Mouse (Mus musculus): Measurements from ENCODE around the gene Prmt7. TPM values are rescaled to one million over a fixed set of nuclear protein-coding genes. Genes with fewer than 3 reads are reported as not detected.

The Prmt7 gene
- total and polyA plus RNA-seq, 3 experiments: 48.4 to 87.3 (median 69.5) TPM

DNA sequence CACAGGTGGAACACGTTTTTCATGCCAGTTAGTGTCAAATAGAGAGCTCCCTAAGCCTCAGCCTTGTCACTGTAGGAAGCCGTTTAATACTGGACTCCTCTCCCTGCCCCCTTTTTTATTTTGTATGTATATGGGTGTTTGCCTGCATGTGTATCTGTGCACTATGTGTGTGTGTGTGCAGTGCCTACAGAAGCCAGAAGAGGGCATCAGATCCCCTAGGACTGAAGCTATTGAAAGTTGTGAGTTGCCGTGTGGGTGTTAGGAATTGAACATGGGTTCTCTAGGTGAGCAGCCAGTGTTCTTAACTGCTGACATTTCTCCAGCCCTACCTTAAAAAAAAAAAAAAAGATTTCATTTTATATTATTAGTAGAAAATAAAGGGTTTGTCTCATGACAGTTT is 89.0 kb downstream of the Prmt7 start (continued):
- TF ChIP-seq MAZ (IDR thresholded peaks at IDR 0.05; ENCODE audit: low read depth, low read length) (no peak), EP300 (IDR thresholded peaks at IDR 0.05; ENCODE audit: low read length) (no peak), SMC3 (IDR thresholded peaks at IDR 0.05; ENCODE audit: low read depth, low read length) (peak; percentile 15; the same call in 1 of the 2 replicates), ZC3H11A (IDR thresholded peaks at IDR 0.05; ENCODE audit: low read depth, low read length) (no peak), PAX5 (IDR thresholded peaks at IDR 0.05; ENCODE audit: low read length) (no peak), E2F4 (IDR thresholded peaks at IDR 0.05; ENCODE audit: insufficient replicate concordance, low read depth, low read length) (no peak)

DNA sequence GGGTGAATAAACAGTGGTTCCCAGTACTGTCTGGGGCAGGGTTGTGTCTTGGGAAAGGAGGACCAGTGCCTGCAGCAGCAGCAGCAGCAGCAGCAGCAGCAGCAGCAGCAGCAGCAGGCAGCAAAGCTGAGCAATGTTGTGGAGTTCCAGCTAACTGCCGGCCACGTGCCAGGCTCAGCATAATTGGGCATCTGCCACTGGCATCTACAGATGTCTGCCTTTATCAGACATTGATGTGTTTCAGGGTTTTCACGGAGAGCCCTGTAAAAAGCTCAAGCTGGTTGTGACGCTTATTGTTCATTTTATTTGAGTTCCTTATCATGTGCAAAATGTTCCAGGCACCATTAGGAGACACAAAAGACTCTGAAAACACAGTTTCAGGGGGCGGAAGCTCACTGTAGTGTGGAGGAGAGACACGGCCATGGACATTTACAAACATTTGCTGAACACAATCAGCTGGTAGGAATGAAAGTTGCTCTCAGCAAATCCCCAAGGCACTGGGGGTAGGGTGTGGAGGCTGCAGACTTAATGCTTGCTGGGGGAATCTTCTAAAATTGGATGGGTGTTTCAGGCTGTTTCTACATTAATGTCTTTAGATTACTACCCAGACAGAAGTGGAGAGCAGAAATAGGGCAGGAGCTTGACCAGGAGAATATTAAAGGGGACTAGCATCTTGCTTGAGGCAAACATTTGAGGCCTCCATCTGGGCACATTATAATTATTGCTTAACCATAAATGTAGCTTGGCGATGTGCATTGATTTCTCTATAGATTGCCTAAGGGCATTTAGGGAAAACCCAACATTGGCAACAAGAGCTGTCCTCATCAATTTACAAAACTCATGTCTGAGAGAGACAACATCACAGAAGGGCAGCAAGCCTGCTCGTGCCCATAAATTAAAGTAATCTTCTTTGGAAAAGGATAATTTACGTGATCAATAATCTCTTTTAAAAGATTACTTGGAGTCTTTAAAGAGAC is 90.3 kb downstream of the Prmt7 start:
- no peak overlapping the region for H3K27ac ChIP-seq (ENCODE audit: insufficient read depth, low read depth)
- dilution Hi-C loops (cut with MboI; ENCODE audit: extremely low pct_ligation_motif_present, extremely low pct_unique_long_range_greater_than_20kb, low sequenced_read_pairs) (no loop called here), in situ Hi-C loops (cut with MboI; ENCODE audit: low pct_ligation_motif_present, low pct_unique_long_range_greater_than_20kb, low sequenced_read_pairs) (no loop called here)
- no peak for TF ChIP-seq MAFK (IDR thresholded peaks at IDR 0.05; ENCODE audit: insufficient replicate concordance, low read length)
- no peak for TF ChIP-seq JUN (IDR thresholded peaks at IDR 0.05; ENCODE audit: insufficient read depth, low read depth, low read length)
- no peak for TF ChIP-seq NRF1 (IDR thresholded peaks at IDR 0.05; ENCODE audit: low read depth, low read length)
- TF ChIP-seq CTCF (conservative IDR thresholded peaks at IDR 0.05 in 1 of 2, IDR thresholded peaks at IDR 0.05 in 1 of 2; ENCODE audit: low read depth in 2 of 2, low read length in 2 of 2): no peak
- no peak for TF ChIP-seq CHD1 (IDR thresholded peaks at IDR 0.05; ENCODE audit: low read depth, low read length)
- no peak for TF ChIP-seq MAX (IDR thresholded peaks at IDR 0.05; ENCODE audit: low read length)
- TF ChIP-seq CHD2 (IDR thresholded peaks at IDR 0.05; ENCODE audit: low read length): no peak
- TF ChIP-seq RAD21 (IDR thresholded peaks at IDR 0.05; ENCODE audit: low read depth, low read length): no peak
- no peak for TF ChIP-seq BHLHE40 (IDR thresholded peaks at IDR 0.05; ENCODE audit: low read depth, low read length)
- TF ChIP-seq JUND (conservative IDR thresholded peaks at IDR 0.05; ENCODE audit: low read depth, low read length): no peak
- TF ChIP-seq ETS1 (conservative IDR thresholded peaks at IDR 0.05; ENCODE audit: low read depth, low read length): no peak
- no peak for TF ChIP-seq HCFC1 (IDR thresholded peaks at IDR 0.05; ENCODE audit: low read depth, low read length)
- TF ChIP-seq MYC (IDR thresholded peaks at IDR 0.05; ENCODE audit: low read depth, low read length): no peak
- TF ChIP-seq IRF4 (IDR thresholded peaks at IDR 0.05; ENCODE audit: low read depth, low read length): no peak
- no peak for TF ChIP-seq ZKSCAN1 (IDR thresholded peaks at IDR 0.05; ENCODE audit: borderline replicate concordance, low read depth, low read length)
- H3K9me3 ChIP-seq (replicated peaks; ENCODE audit: low read length): no peaks in the 10 kb centered on the region
- no peak overlapping the region for H3K4me3 ChIP-seq (replicated peaks in 1 of 3; ENCODE audit: low read depth in 2 of 3, low read length in 2 of 3, poor library complexity in 1 of 3)
- DNase-seq (ENCODE audit: extremely low read depth): no peak
- H3K9ac ChIP-seq (ENCODE audit: insufficient read depth, low read depth): no peak overlapping the region
- no peaks in the 10 kb centered on the region for H3K27me3 ChIP-seq (replicated peaks)
- no peaks in the 10 kb centered on the region for H3K79me2 ChIP-seq (replicated peaks; ENCODE audit: control insufficient read depth, extremely low read depth, insufficient read depth, poor library complexity, severe bottlenecking)
- H3K36me3 ChIP-seq (replicated peaks in 1 of 2; ENCODE audit: control insufficient read depth in 1 of 2, insufficient read depth in 1 of 2, low read length in 1 of 2): no peaks in the 10 kb centered on the region
- H3K4me1 ChIP-seq (ENCODE audit: control insufficient read depth in 1 of 2, insufficient read depth in 2 of 2): no peaks in the 10 kb centered on the region
- H3K4me2 ChIP-seq (ENCODE audit: insufficient read depth, low read depth, poor library complexity, severe bottlenecking): no peak overlapping the region

Other genes starting within 250 kb of the Prmt7 start
- 9.4 and 9.7 TPM in 2 replicates for gene Slc12a4, start 244.8 kb upstream of the Prmt7 start, total RNA-seq (2012; rRNA removed)
- gene Slc12a4, start 244.8 kb upstream of the Prmt7 start, total RNA-seq (2014; rRNA removed): 2.8 and 4.2 TPM in 2 replicates
- gene Slc12a4, start 244.8 kb upstream of the Prmt7 start, polyA plus RNA-seq (2012; ENCODE audit: insufficient read length, low read depth): 7.2 and 8.1 TPM in 2 replicates
- not detected in 2 replicates for gene Dpep3, start 231.5 kb upstream of the Prmt7 start, total RNA-seq (2012; rRNA removed)
- gene Dpep3, start 231.5 kb upstream of the Prmt7 start, total RNA-seq (2014; rRNA removed): not detected in 2 replicates
- not detected in 2 replicates for gene Dpep3, start 231.5 kb upstream of the Prmt7 start, polyA plus RNA-seq (2012; ENCODE audit: insufficient read length, low read depth)
- 20.9 and 23.2 TPM in 2 replicates for gene Dus2, start 219.6 kb upstream of the Prmt7 start, total RNA-seq (2012; rRNA removed)
- gene Dus2, start 219.6 kb upstream of the Prmt7 start, total RNA-seq (2014; rRNA removed): 20.7 and 23.6 TPM in 2 replicates
- gene Dus2, start 219.6 kb upstream of the Prmt7 start, polyA plus RNA-seq (2012; ENCODE audit: insufficient read length, low read depth): 27.2 and 27.7 TPM in 2 replicates
- not detected in 2 replicates for gene Dpep2nb, start 205.0 kb upstream of the Prmt7 start, total RNA-seq (2012; rRNA removed)
- gene Dpep2nb, start 205.0 kb upstream of the Prmt7 start, total RNA-seq (2014; rRNA removed): not detected in 2 replicates
- not detected in 2 replicates for gene Dpep2nb, start 205.0 kb upstream of the Prmt7 start, polyA plus RNA-seq (2012; ENCODE audit: insufficient read length, low read depth)
- gene Ddx28, start 199.1 kb upstream of the Prmt7 start, total RNA-seq (2012; rRNA removed): 19.8 and 23.3 TPM in 2 replicates
- 21.6 and 21.8 TPM in 2 replicates for gene Ddx28, start 199.1 kb upstream of the Prmt7 start, total RNA-seq (2014; rRNA removed)
- 15.5 and 16.3 TPM in 2 replicates for gene Ddx28, start 199.1 kb upstream of the Prmt7 start, polyA plus RNA-seq (2012; ENCODE audit: insufficient read length, low read depth)
- gene Nfatc3, start 152.1 kb upstream of the Prmt7 start, total RNA-seq (2012; rRNA removed): 25.5 and 29.0 TPM in 2 replicates
- gene Nfatc3, start 152.1 kb upstream of the Prmt7 start, total RNA-seq (2014; rRNA removed): 32.9 and 37.8 TPM in 2 replicates
- 73.5 and 96.3 TPM in 2 replicates for gene Nfatc3, start 152.1 kb upstream of the Prmt7 start, polyA plus RNA-seq (2012; ENCODE audit: insufficient read length, low read depth)
- gene Esrp2, start 74.0 kb upstream of the Prmt7 start, total RNA-seq (2012; rRNA removed): 0.21 and 0.30 TPM in 2 replicates
- gene Esrp2, start 74.0 kb upstream of the Prmt7 start, total RNA-seq (2014; rRNA removed): not detected in 2 replicates
- gene Esrp2, start 74.0 kb upstream of the Prmt7 start, polyA plus RNA-seq (2012; ENCODE audit: insufficient read length, low read depth): 0.24 and 0.37 TPM in 2 replicates
- 6.3 and 7.0 TPM in 2 replicates for gene Pla2g15, start 60.5 kb upstream of the Prmt7 start, total RNA-seq (2012; rRNA removed)
- gene Pla2g15, start 60.5 kb upstream of the Prmt7 start, total RNA-seq (2014; rRNA removed): 6.3 and 6.9 TPM in 2 replicates
- 7.0 and 8.0 TPM in 2 replicates for gene Pla2g15, start 60.5 kb upstream of the Prmt7 start, polyA plus RNA-seq (2012; ENCODE audit: insufficient read length, low read depth)
- gene Slc7a6, start 42.1 kb upstream of the Prmt7 start, total RNA-seq (2012; rRNA removed): 24.2 and 27.8 TPM in 2 replicates
- 29.5 and 32.6 TPM in 2 replicates for gene Slc7a6, start 42.1 kb upstream of the Prmt7 start, total RNA-seq (2014; rRNA removed)
- gene Slc7a6, start 42.1 kb upstream of the Prmt7 start, polyA plus RNA-seq (2012; ENCODE audit: insufficient read length, low read depth): 61.8 and 67.1 TPM in 2 replicates
- 38.7 and 44.1 TPM in 2 replicates for gene Slc7a6os, start within 50 bp of the Prmt7 start, total RNA-seq (2012; rRNA removed)
- 65.1 and 79.5 TPM in 2 replicates for gene Slc7a6os, start within 50 bp of the Prmt7 start, total RNA-seq (2014; rRNA removed)
- gene Slc7a6os, start within 50 bp of the Prmt7 start, polyA plus RNA-seq (2012; ENCODE audit: insufficient read length, low read depth): 60.0 and 62.5 TPM in 2 replicates
- 0.21 and 0.25 TPM in 2 replicates for gene Smpd3, start 127.1 kb downstream of the Prmt7 start, total RNA-seq (2012; rRNA removed)
- gene Smpd3, start 127.1 kb downstream of the Prmt7 start, total RNA-seq (2014; rRNA removed): 0.16 and 0.23 TPM in 2 replicates
- 0.16 and 0.19 TPM in 2 replicates for gene Smpd3, start 127.1 kb downstream of the Prmt7 start, polyA plus RNA-seq (2012; ENCODE audit: insufficient read length, low read depth)
- gene Zfp90, start 204.4 kb downstream of the Prmt7 start, total RNA-seq (2012; rRNA removed): 1.6 and 1.8 TPM in 2 replicates
- 3.5 and 4.1 TPM in 2 replicates for gene Zfp90, start 204.4 kb downstream of the Prmt7 start, total RNA-seq (2014; rRNA removed)
- gene Zfp90, start 204.4 kb downstream of the Prmt7 start, polyA plus RNA-seq (2012; ENCODE audit: insufficient read length, low read depth): 2.8 and 3.0 TPM in 2 replicates

All from CH12.LX (cell line).